Mouse (Mus musculus): ENCODE results near the gene Tmem245. TPM values are rescaled to one million over a fixed set of nuclear protein-coding genes. Genes with fewer than 3 reads are reported as not detected.

Gene Tmem245
- polyA plus RNA-seq, 1 experiment from 2014 or later, result 12.6 TPM

DNA sequence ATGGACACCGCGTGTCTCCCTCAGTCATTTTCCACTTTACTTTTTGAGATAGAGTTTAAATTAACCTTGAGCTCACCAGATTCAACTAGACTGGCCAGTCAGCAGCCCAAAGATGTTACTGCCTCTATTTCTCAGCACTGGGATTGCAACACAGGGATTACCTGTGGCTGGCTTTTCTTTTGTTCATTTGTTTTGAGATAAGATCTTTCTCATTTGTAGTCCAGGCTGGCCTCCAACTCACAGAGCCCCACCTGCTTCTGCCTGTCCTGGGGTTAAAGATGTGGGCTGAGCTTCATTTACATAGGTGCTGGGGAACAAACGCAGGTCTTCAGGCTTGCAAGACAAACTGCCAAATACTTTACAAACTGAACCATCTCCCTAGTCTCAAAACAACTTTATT, 40.3 kb downstream of the Tmem245 start:
- WGBS, result 93% methylated on average over 3 of the region's 3 CpGs
- H3K9ac ChIP-seq (replicated peaks; ENCODE audit: low read depth), result no peak overlapping the region

DNA sequence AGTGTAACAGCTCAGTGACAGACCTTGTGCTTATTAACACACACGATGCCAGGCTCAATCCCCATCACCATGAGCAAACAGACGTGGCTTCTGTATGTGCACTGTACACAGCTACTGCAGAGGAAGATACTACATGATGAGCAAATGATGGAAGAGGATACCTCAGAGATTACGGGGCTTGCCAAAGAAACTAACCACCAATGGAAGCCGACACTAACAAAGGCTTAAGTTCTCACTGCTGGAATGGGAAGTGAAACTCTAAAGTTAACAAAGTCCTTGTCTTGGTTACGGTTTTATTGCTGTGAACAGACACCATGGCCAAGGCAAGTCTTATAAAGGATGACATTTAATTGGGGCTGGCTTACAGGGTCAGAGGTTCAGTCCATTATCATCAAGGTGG, 41.7 kb downstream of the Tmem245 start:
- peaks cover 45% of the 10 kb centered on the region for H3K36me3 ChIP-seq (ENCODE audit: insufficient read depth, low read length)
- H3K4me2 ChIP-seq (replicated peaks; ENCODE audit: low read depth, low read length), result no peak overlapping the region
- TF ChIP-seq EP300 (IDR thresholded peaks at IDR 0.05) (no peak), CTCF (IDR thresholded peaks at IDR 0.05) (no peak)
- WGBS, result 85% methylated on average over 5 of the region's 5 CpGs
- H3K9me3 ChIP-seq (ENCODE audit: low read length), result no peaks in the 10 kb centered on the region
- H3K9ac ChIP-seq (replicated peaks; ENCODE audit: low read depth), result no peak overlapping the region
- no peak overlapping the region for H3K4me3 ChIP-seq (ENCODE audit: low read depth, low read length)
- H3K27ac ChIP-seq (ENCODE audit: low read length), result no peak overlapping the region
- H3K4me1 ChIP-seq (ENCODE audit: insufficient read depth, low read depth, low read length), result no peaks in the 10 kb centered on the region
- H3K27me3 ChIP-seq (replicated peaks; ENCODE audit: insufficient read depth, low read length), result no peaks in the 10 kb centered on the region
- DNase-seq (ENCODE audit: low spot score), result no peak
- no peak for ATAC-seq

More for the DNA sequence above, 40.3 kb downstream of the Tmem245 start:
- TF ChIP-seq CTCF (IDR thresholded peaks at IDR 0.05) (no peak), EP300 (IDR thresholded peaks at IDR 0.05) (no peak)
- Histone ChIP-seq H3K27ac (ENCODE audit: low read length) (no peak overlapping the region), H3K4me3 (ENCODE audit: low read depth, low read length) (no peak overlapping the region), H3K4me2 (replicated peaks; ENCODE audit: low read depth, low read length) (no peak overlapping the region), H3K36me3 (ENCODE audit: insufficient read depth, low read length) (peaks cover 54% of the 10 kb centered on the region), H3K4me1 (ENCODE audit: insufficient read depth, low read depth, low read length) (no peaks in the 10 kb centered on the region), H3K9me3 (ENCODE audit: low read length) (no peaks in the 10 kb centered on the region), H3K27me3 (replicated peaks; ENCODE audit: insufficient read depth, low read length) (no peaks in the 10 kb centered on the region)
- DNase-seq (ENCODE audit: low spot score) (no peak), ATAC-seq (no peak)

DNA sequence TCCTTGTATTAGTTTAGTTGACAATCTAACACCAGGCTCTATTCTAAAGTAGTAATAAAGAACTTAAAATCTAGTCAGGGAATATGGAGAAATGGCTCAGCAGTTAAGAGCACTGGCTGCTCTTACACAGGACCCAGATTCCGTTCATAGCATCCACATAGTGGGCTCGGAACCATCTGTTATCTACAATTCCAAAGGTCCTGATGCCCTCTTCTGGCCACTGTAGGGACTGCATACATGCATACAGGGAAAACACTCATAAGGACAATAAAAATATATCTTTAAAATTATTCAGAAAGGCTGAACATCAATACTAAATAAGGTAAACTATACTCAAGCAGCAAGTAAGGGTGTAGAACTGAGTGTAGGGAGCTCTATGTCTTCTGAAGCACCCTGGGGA, 45.6 kb downstream of the Tmem245 start:
- no peak overlapping the region for H3K9ac ChIP-seq (replicated peaks; ENCODE audit: low read depth)

DNA sequence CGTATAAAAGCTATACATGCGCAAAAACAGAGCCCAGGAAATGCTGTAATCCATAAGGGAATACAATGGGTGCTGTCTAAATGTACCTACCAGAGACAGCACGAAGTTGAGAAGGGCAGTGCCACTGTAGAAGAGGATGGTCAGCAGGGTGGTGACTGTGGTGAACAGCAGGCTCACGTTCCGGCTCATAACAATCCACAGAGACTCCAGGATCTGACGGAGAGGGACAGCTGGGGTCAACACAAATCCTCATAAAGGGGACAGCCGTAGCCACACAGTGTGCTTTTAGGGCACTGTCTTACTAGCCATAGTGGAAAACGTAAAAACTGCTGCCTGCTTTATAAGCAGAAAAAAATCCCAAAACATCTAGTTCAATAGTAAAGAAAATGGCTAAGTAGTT, 48.0 kb downstream of the Tmem245 start:
- TF ChIP-seq CTCF (IDR thresholded peaks at IDR 0.05) (no peak), EP300 (IDR thresholded peaks at IDR 0.05) (no peak)
- Histone ChIP-seq H3K4me1 (ENCODE audit: insufficient read depth, low read depth, low read length) (no peaks in the 10 kb centered on the region), H3K4me3 (ENCODE audit: low read depth, low read length) (no peak overlapping the region), H3K9ac (replicated peaks; ENCODE audit: low read depth) (no peak overlapping the region), H3K27ac (ENCODE audit: low read length) (no peak overlapping the region), H3K36me3 (ENCODE audit: insufficient read depth, low read length) (peaks cover 44% of the 10 kb centered on the region; the same call in 1 of the 2 replicates), H3K4me2 (replicated peaks; ENCODE audit: low read depth, low read length) (no peak overlapping the region), H3K27me3 (replicated peaks; ENCODE audit: insufficient read depth, low read length) (no peaks in the 10 kb centered on the region), H3K9me3 (ENCODE audit: low read length) (no peaks in the 10 kb centered on the region)
- DNase-seq (ENCODE audit: low spot score) (no peak), ATAC-seq (no peak)
- 93% methylated on average over 8 of the region's 8 CpGs for WGBS

More for the DNA sequence above, 45.6 kb downstream of the Tmem245 start:
- no peaks in the 10 kb centered on the region for H3K4me1 ChIP-seq (ENCODE audit: insufficient read depth, low read depth, low read length)
- H3K4me2 ChIP-seq (replicated peaks; ENCODE audit: low read depth, low read length), result no peak overlapping the region
- DNase-seq (ENCODE audit: low spot score) (no peak), ATAC-seq (no peak)
- no peaks in the 10 kb centered on the region for H3K27me3 ChIP-seq (replicated peaks; ENCODE audit: insufficient read depth, low read length)
- H3K9me3 ChIP-seq (ENCODE audit: low read length), result no peaks in the 10 kb centered on the region
- no peak overlapping the region for H3K4me3 ChIP-seq (ENCODE audit: low read depth, low read length)
- H3K36me3 ChIP-seq (ENCODE audit: insufficient read depth, low read length), result peaks cover 49% of the 10 kb centered on the region; the same call in 1 of the 2 replicates
- TF ChIP-seq EP300 (IDR thresholded peaks at IDR 0.05), result no peak
- peak; percentile 52 for TF ChIP-seq CTCF (IDR thresholded peaks at IDR 0.05)
- no peak overlapping the region for H3K27ac ChIP-seq (ENCODE audit: low read length)
- WGBS, result 95% methylated on average over 2 of the region's 2 CpGs

DNA sequence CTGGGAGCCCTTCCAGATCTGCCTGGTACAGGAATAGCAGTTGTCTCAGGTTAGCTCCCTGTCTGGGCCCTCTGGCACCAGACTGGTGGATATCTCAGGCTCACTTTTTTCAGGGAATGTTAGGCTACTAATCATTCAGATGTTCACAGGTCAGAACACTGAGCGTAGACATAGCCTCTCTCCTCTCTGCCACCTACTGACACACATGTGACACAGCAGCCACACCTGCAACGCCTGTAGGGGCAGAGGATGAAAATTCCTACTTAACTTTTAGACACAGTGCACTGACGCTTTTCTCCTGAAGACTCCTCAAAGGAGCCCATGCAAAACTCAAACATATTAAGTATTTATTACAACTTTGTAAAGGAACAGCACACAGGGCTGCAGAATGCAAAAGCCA, 49.7 kb downstream of the Tmem245 start:
- no peak for ATAC-seq
- H3K27me3 ChIP-seq (replicated peaks; ENCODE audit: insufficient read depth, low read length), result no peaks in the 10 kb centered on the region
- no peak for DNase-seq (ENCODE audit: low spot score)
- 69% methylated on average over 3 of the region's 3 CpGs for WGBS
- H3K9ac ChIP-seq (replicated peaks; ENCODE audit: low read depth), result no peak overlapping the region
- H3K4me3 ChIP-seq (ENCODE audit: low read depth, low read length), result no peak overlapping the region
- H3K4me2 ChIP-seq (replicated peaks; ENCODE audit: low read depth, low read length), result no peak overlapping the region
- H3K27ac ChIP-seq (ENCODE audit: low read length), result no peak overlapping the region
- H3K36me3 ChIP-seq (ENCODE audit: insufficient read depth, low read length), result peaks cover 32% of the 10 kb centered on the region; the same call in 1 of the 2 replicates
- peak; percentile 41 for TF ChIP-seq CTCF (IDR thresholded peaks at IDR 0.05)
- no peak for TF ChIP-seq EP300 (IDR thresholded peaks at IDR 0.05)
- no peaks in the 10 kb centered on the region for H3K4me1 ChIP-seq (ENCODE audit: insufficient read depth, low read depth, low read length)
- H3K9me3 ChIP-seq (ENCODE audit: low read length), result no peaks in the 10 kb centered on the region

DNA sequence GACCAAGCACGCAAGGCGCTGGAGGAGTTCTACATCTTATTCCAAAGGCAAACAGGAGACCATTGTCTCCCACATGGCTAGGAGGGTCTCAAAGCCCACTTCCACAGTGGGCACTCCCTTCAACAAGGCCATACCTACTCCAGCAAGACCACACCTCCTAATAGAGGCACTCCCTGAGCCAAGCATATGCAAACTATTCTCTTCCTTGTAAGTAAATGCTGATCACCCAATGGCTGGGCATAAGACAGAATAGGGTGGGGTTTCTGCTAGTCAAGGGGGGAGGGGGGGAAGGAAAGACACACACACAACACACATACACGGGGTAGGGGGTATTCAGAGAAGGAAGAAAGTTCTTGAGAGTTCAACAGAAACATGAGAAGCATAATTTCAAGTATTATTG, 53.0 kb downstream of the Tmem245 start:
- WGBS, result 90% methylated on average over 3 of the region's 3 CpGs
- peaks cover 21% of the 10 kb centered on the region; the same call in 1 of the 2 replicates for H3K36me3 ChIP-seq (ENCODE audit: insufficient read depth, low read length)
- TF ChIP-seq EP300 (IDR thresholded peaks at IDR 0.05) (no peak), CTCF (IDR thresholded peaks at IDR 0.05) (no peak)

More for the DNA sequence above, 53.0 kb downstream of the Tmem245 start:
- Histone ChIP-seq H3K27ac (ENCODE audit: low read length) (no peak overlapping the region), H3K27me3 (replicated peaks; ENCODE audit: insufficient read depth, low read length) (no peaks in the 10 kb centered on the region), H3K4me2 (replicated peaks; ENCODE audit: low read depth, low read length) (no peak overlapping the region), H3K4me1 (ENCODE audit: insufficient read depth, low read depth, low read length) (no peaks in the 10 kb centered on the region), H3K9me3 (ENCODE audit: low read length) (no peaks in the 10 kb centered on the region), H3K4me3 (ENCODE audit: low read depth, low read length) (no peak overlapping the region), H3K9ac (replicated peaks; ENCODE audit: low read depth) (no peak overlapping the region)
- DNase-seq (ENCODE audit: low spot score) (no peak), ATAC-seq (no peak)

Data from lung, postnatal 0 days (tissue).